Mouse (Mus musculus) retina, postnatal 7 days (tissue): ENCODE measurements around the gene Zscan4b.
"Not testable (repeated sequence)": the region's sequence is repeated elsewhere in the genome, so short reads cannot be mapped to it uniquely, and the experiment has no call there.

Experiments
- DNase-seq: peaks from one replicate; pipeline ENCODE4 v3.0.0-alpha.2; 2012; ENCODE audit warnings: low read depth, low spot score

Gene Zscan4b

DNA sequence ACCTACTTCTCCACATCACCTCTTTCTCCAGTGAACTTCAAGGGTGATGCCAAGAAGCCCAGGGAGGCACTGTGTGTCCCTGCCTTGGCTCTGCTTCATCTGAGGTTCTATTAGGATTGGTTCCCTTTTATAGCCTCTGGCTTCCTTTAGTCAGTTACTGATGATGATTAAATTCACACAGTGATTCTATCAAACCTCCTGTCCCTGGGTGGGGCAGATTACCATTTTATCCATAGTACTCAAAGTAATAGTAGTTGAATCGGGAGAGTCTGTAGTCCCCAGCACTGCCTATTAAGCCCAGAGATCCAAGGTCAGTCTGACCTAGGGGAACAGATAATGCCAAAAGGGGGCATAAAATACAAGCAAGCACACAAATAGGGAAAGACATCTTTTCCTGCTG, at the start of gene Zscan4b:
TSS of gene Zscan4b (minus strand) at position 101 of the 400 bp plus-strand sequence.
- DNase-seq: not testable (repeated sequence)
